Mouse (Mus musculus): ENCODE results near the gene Acvr1. TPM values are rescaled to one million over a fixed set of nuclear protein-coding genes. Genes with fewer than 3 reads are reported as not detected.

Acvr1 gene
- polyA plus RNA-seq, 1 experiment from 2014 or later: 4.2 TPM

DNA sequence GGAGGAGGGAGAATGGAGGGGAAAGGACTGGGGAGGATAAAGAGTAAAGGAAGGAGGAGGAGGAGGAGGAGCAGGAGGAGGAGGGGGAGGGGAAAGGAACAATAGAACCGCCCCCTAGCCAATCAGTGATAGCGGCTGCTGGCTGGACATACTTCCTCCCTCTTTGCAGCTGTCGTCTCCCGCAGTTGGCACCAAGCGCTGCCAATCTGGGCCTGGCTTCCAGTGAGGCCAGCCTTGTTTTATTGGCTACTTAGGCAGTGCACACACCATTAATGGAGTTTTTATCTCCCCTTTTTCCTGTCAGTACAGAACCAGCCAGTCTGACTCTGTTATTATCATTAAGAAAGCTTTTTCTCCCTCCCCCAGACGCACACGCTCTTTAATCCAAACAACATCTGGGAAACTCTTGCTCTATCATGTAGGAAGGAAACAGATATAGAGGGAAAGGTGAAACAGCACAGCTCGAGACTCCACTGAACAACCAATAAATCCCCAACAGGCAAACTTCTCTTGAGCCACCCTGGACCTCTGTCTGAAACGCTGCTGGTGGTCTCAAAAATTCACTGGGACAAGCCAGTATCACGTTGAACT, 34.6 kb downstream of the Acvr1 start:
- Histone ChIP-seq H3K27me3 (no peaks in the 10 kb centered on the region), H3K36me3 (peaks cover 2% of the 10 kb centered on the region; the same call in 1 of the 2 replicates), H3K4me2 (replicated peaks) (peak overlapping the region; percentile 45), H3K9ac (replicated peaks) (no peak overlapping the region), H3K4me1 (replicated peaks) (peaks cover 59% of the 10 kb centered on the region), H3K4me3 (replicated peaks) (peak overlapping the region; percentile 11), H3K9me3 (no peaks in the 10 kb centered on the region), H3K27ac (peak overlapping the region; percentile 74)
- ATAC-seq: peak; percentile 91
- 14% methylated on average over 10 of the region's 10 CpGs for WGBS

DNA sequence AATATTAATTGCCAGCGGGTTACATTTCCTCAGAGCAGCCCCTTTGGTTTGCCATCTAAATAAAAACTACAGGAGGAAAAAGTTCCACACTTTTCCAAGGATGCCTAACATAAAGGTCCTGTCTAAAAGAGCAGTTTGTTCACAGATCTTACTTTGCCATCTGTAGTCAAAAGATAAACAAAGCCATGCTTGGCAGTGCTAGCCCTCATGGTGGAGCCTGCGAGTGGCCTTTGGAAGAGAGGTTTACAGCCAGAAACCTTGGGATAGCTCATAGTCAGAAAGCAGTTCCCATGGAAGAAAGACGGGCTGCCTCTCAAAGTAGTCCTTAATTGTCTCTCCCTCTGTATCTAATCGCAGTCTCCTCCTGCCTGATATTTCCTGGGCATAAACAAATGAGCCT, 36.4 kb downstream of the Acvr1 start:
- no peak overlapping the region for H3K27ac ChIP-seq
- no peaks in the 10 kb centered on the region for H3K9me3 ChIP-seq
- H3K4me3 ChIP-seq (replicated peaks): no peak overlapping the region
- 77% methylated on average over 4 of the region's 4 CpGs for WGBS
- H3K4me1 ChIP-seq (replicated peaks): peaks cover 59% of the 10 kb centered on the region
- H3K9ac ChIP-seq (replicated peaks): no peak overlapping the region
- H3K36me3 ChIP-seq: no peaks in the 10 kb centered on the region
- H3K27me3 ChIP-seq: no peaks in the 10 kb centered on the region
- ATAC-seq: no peak
- no peak overlapping the region for H3K4me2 ChIP-seq (replicated peaks)

DNA sequence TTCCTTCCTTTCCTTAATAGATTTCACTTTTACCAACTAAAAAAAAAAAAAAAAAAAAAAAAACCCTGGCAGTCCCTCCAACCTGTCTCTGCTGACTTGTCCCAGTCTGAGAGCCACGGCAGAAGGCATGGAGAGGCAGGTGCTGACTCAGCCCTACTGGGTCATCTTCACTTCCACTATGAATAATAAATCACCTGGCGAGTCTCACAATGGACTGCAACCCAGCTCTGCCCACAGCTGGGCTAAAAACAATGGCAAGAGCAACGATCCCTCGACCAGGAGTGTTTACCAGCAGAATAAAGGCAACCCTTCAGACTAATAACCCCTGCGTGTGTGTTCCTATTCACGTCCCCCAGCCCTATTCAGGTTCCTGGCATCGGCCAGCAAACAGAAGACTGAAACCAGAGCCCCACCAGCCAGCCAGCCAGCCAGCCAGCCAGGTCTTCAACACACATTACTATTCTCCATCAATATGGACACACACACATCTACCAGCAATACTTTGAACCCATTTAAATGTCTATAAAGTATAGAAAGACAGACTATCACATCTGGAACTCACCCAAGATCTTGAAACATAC, 37.0 kb downstream of the Acvr1 start:
- no peak overlapping the region for H3K4me3 ChIP-seq (replicated peaks)
- peak overlapping the region; percentile 56 for H3K27ac ChIP-seq
- H3K9me3 ChIP-seq: no peaks in the 10 kb centered on the region
- H3K36me3 ChIP-seq: no peaks in the 10 kb centered on the region
- peak overlapping the region; percentile 5; the same call in 1 of the 2 replicates for H3K9ac ChIP-seq (replicated peaks)
- ATAC-seq: no peak
- H3K4me2 ChIP-seq (replicated peaks): no peak overlapping the region
- peaks cover 56% of the 10 kb centered on the region for H3K4me1 ChIP-seq (replicated peaks)
- H3K27me3 ChIP-seq: no peaks in the 10 kb centered on the region
- WGBS: 22% methylated on average over 7 of the region's 7 CpGs

DNA sequence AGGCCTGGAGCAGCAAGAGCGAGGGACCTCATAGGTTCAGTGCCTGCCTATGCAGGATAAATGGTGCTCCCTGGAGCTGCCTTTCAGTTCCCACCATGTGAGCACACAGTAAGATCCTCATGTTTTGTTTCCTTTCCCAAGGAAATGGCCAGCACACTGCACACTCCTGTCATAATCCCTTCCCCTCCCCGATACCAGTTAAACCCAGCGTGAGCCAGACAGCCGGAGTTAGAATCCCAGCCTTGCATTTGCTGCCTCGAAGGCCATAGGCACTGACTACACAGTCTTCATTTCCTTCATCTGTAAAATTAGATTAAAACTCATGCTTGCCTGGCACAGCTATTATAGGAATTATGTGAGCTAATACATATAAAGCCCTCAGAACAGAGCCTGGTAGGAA, 37.6 kb downstream of the Acvr1 start:
- no peak overlapping the region for H3K4me3 ChIP-seq (replicated peaks)
- H3K36me3 ChIP-seq: no peaks in the 10 kb centered on the region
- H3K9ac ChIP-seq (replicated peaks): 0 out of 2 replicates have a peak overlapping the region, but pooled peaks have one; percentile 5
- ATAC-seq: peak; percentile 16
- H3K4me1 ChIP-seq (replicated peaks): peaks cover 52% of the 10 kb centered on the region
- H3K27ac ChIP-seq: peak overlapping the region; percentile 46; the same call in 1 of the 2 replicates
- no peaks in the 10 kb centered on the region for H3K9me3 ChIP-seq
- no peaks in the 10 kb centered on the region for H3K27me3 ChIP-seq
- WGBS: 45% methylated on average over 5 of the region's 5 CpGs
- H3K4me2 ChIP-seq (replicated peaks): no peak overlapping the region

DNA sequence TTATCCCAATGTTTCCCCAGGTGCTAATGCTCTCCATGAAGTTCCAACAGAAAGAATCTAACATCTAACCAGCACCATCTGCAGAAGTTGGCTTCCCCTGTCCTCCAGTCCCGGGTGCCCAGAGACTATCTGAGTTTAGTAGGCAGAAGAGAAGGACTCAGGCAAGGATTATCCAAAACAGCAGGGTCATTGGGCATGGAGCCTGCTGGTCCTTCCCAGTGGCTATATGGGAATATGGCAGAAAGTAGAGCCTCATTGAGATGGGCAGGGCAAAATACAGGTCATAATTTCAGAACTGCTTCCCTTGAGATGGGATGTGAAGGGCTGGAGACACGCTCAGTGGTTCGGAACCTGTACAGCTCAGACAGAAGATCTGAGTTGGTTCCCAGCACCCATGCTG, 39.2 kb downstream of the Acvr1 start:
- no peak overlapping the region for H3K4me2 ChIP-seq (replicated peaks)
- 81% methylated on average over 3 of the region's 3 CpGs for WGBS

DNA sequence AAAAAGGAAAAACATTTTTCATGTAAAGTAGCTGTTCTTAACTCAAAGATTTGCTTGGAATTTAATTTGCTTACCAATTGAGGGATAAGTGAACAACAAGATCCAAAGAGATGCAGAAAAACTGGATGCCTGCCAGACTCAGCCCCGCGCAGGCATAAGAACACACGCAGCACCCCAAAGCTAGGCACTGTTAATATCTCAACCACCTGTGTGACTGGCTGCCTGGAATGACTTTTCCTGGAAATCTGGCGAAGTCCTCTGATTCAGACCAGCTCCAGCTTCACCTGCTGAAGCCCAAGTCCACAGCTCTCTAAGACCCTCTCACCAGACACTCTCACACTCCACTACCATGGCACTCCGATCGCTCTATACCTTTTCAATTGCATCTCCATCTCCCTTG, 42.6 kb downstream of the Acvr1 start:
- Histone ChIP-seq H3K9me3 (no peaks in the 10 kb centered on the region), H3K9ac (replicated peaks) (no peak overlapping the region), H3K27me3 (no peaks in the 10 kb centered on the region), H3K4me1 (replicated peaks) (peaks cover 17% of the 10 kb centered on the region), H3K36me3 (no peaks in the 10 kb centered on the region), H3K27ac (no peak overlapping the region), H3K4me2 (replicated peaks) (no peak overlapping the region), H3K4me3 (replicated peaks) (no peak overlapping the region)
- WGBS: 87% methylated on average over 6 of the region's 6 CpGs
- ATAC-seq: no peak

More for the DNA sequence above, 39.2 kb downstream of the Acvr1 start:
- Histone ChIP-seq H3K4me3 (replicated peaks) (no peak overlapping the region), H3K9ac (replicated peaks) (no peak overlapping the region), H3K4me1 (replicated peaks) (peaks cover 38% of the 10 kb centered on the region), H3K27ac (no peak overlapping the region), H3K9me3 (no peaks in the 10 kb centered on the region), H3K36me3 (no peaks in the 10 kb centered on the region), H3K27me3 (no peaks in the 10 kb centered on the region)
- no peak for ATAC-seq

DNA sequence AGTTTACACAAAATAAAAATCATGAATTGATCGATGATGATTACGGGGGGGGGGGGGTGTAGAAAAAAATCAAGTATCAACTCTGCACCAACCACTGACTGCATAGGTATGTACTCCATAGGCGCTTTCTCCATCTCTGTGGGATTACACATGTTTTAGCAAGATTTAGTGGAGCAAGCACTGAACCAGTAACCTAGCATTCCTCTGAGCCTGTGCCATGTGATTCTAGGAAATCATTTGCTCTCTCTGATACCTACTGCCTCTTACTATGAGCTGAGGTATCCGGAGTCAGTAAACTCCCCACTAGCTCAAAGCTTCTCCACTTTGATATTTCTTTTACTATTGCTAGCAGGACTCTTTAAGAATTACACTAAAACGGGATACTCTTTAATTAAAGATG, 43.1 kb downstream of the Acvr1 start:
- H3K4me2 ChIP-seq (replicated peaks): no peak overlapping the region
- H3K36me3 ChIP-seq: no peaks in the 10 kb centered on the region
- H3K9me3 ChIP-seq: no peaks in the 10 kb centered on the region
- WGBS: 90% methylated on average over 5 of the region's 5 CpGs
- ATAC-seq: no peak
- no peaks in the 10 kb centered on the region for H3K27me3 ChIP-seq
- H3K27ac ChIP-seq: no peak overlapping the region
- no peak overlapping the region for H3K4me3 ChIP-seq (replicated peaks)
- H3K9ac ChIP-seq (replicated peaks): no peak overlapping the region
- peaks cover 15% of the 10 kb centered on the region for H3K4me1 ChIP-seq (replicated peaks)

DNA sequence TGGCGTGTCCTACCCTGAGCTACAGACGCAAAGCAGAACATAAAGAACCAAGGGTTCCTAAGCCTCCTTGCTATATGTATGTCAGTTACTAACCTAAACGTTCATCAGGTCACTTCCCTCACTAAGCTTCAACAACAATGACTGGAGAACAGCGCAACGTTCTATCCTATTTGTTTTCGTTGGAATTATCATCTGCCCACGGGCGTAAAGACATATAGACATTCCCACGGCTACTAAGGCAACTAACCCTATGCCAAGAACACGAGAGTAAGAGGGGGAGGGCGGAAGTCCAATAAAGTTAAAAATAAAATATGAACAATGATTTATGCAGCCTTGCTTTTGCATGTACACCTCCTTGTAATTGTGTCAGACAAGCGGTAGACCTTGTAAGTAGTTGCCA, 43.9 kb downstream of the Acvr1 start:
- ATAC-seq: no peak
- H3K4me2 ChIP-seq (replicated peaks): no peak overlapping the region
- no peaks in the 10 kb centered on the region for H3K27me3 ChIP-seq
- peaks cover 11% of the 10 kb centered on the region for H3K4me1 ChIP-seq (replicated peaks)
- no peak overlapping the region for H3K27ac ChIP-seq
- no peaks in the 10 kb centered on the region for H3K36me3 ChIP-seq
- no peak overlapping the region for H3K9ac ChIP-seq (replicated peaks)
- 82% methylated on average over 12 of the region's 12 CpGs for WGBS
- no peak overlapping the region for H3K4me3 ChIP-seq (replicated peaks)
- H3K9me3 ChIP-seq: no peaks in the 10 kb centered on the region

DNA sequence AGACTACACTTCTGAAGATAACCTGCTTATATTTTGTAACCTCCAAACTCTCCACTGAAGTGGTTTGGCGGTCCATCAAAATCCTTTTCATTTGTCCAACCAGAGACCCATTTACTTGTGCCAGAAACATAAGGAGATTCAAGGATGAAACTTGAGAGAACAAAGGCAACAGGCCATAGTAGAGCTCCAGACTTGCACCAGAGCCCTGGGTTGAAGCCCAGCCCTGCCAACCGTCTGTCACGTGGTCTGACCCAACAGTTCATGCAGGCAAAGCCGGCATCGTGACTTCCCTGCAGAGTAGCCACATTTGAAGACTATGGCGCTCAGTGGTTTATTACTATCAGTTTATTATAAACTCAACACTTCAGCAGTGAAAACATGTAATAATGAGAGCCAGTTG, 45.3 kb downstream of the Acvr1 start:
- H3K4me3 ChIP-seq (replicated peaks): no peak overlapping the region
- H3K36me3 ChIP-seq: no peaks in the 10 kb centered on the region
- no peak overlapping the region for H3K4me2 ChIP-seq (replicated peaks)
- no peak overlapping the region for H3K9ac ChIP-seq (replicated peaks)
- H3K27me3 ChIP-seq: no peaks in the 10 kb centered on the region
- 90% methylated on average over 6 of the region's 6 CpGs for WGBS
- no peak for ATAC-seq
- H3K4me1 ChIP-seq (replicated peaks): peaks cover 11% of the 10 kb centered on the region
- H3K27ac ChIP-seq: no peak overlapping the region
- no peaks in the 10 kb centered on the region for H3K9me3 ChIP-seq

DNA sequence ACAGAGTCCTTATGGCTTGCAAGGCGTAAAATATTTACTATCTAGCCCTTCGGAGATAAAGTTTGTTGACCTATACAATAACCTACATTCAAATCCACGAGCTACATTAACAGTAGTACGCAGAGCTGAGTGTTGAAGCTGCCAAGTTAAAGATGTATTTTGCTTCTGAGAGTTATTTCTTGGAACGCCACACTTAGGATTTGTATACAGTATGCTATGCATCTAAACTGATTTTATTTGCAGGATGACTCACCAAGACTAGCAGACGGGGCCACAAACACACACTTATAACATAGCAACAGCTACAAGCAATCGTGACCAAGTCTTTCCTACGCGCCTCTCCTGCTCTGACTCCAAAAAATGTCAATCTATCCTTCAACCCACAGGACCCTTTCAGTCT, 46.2 kb downstream of the Acvr1 start:
- ATAC-seq: no peak
- no peaks in the 10 kb centered on the region for H3K9me3 ChIP-seq
- no peak overlapping the region for H3K9ac ChIP-seq (replicated peaks)
- no peak overlapping the region for H3K27ac ChIP-seq
- no peak overlapping the region for H3K4me3 ChIP-seq (replicated peaks)
- H3K27me3 ChIP-seq: no peaks in the 10 kb centered on the region
- H3K4me2 ChIP-seq (replicated peaks): no peak overlapping the region
- 96% methylated on average over 9 of the region's 9 CpGs for WGBS
- H3K36me3 ChIP-seq: no peaks in the 10 kb centered on the region
- peaks cover 16% of the 10 kb centered on the region for H3K4me1 ChIP-seq (replicated peaks)

DNA sequence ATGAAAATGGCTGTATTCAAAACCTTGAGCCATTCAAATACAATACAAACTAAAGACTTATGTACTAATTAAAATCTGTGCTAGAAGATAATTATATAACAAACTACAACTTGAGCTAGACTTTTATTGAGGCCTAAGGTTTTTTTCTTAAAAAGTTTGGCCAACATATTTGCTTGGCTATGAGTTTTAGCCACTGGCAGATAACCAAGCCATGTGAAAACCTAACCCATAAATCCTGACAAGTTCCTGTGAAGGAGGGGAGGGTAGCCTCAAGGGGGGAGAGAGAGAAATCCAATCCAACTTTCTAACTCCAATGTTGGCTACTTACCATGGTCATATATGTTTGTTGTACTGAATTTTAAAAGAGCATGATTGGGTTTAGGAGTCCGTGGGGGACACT, 48.4 kb downstream of the Acvr1 start:
- ATAC-seq: no peak
- Histone ChIP-seq H3K4me2 (replicated peaks) (no peak overlapping the region), H3K27ac (no peak overlapping the region), H3K9me3 (no peaks in the 10 kb centered on the region), H3K27me3 (no peaks in the 10 kb centered on the region), H3K4me3 (replicated peaks) (no peak overlapping the region), H3K4me1 (replicated peaks) (peaks cover 13% of the 10 kb centered on the region), H3K9ac (replicated peaks) (no peak overlapping the region), H3K36me3 (0 out of 2 replicates have a peak, but pooled peaks cover 3% of the 10 kb centered on the region)
- WGBS: 91% methylated on average over 1 of the region's 1 CpGs

DNA sequence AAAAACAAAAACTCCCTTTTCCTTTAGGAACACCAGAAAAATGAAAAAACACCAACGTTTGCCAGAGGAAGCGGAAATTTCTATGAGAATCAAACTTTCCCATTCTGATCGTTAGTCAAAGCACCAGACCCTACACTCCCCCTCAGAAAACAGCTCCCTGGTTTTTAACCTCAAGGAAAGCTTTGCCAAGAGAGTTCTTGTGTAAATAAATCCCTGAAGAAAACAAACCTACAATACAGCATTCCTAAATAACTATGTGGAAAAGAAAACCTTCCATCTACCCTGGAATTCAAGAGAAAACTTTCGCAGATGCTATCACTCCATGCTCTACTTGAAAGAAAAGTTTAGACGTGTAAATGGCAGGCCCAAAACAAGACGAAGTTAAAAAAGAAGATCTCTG, 50.0 kb downstream of the Acvr1 start:
- WGBS: 84% methylated on average over 6 of the region's 6 CpGs
- no peak overlapping the region for H3K9ac ChIP-seq (replicated peaks)
- no peak overlapping the region for H3K27ac ChIP-seq
- H3K4me2 ChIP-seq (replicated peaks): no peak overlapping the region
- ATAC-seq: no peak
- 0 out of 2 replicates have a peak, but pooled peaks cover 3% of the 10 kb centered on the region for H3K36me3 ChIP-seq
- H3K27me3 ChIP-seq: no peaks in the 10 kb centered on the region
- no peaks in the 10 kb centered on the region for H3K9me3 ChIP-seq
- H3K4me1 ChIP-seq (replicated peaks): peaks cover 5% of the 10 kb centered on the region
- H3K4me3 ChIP-seq (replicated peaks): no peak overlapping the region

DNA sequence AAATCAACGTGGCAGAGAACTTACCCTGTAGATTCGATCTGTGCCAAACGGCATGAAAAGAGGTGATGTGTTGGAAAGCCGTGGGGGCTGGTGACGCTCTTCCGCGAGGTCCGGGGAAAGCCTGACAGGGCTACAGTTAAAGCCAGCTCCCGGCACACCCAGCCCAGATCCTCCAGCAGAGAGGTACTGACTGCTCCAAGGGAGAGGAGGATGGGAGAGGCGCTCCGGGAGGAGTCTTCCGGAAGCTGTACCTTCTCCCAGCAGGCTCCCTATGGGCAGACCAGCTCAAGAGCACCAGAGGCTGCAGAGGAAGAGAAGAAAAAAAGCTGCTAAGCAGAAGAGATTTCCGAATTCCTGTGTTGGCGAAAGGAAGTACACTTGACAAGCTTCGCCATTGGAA, 51.0 kb downstream of the Acvr1 start:
- WGBS: 54% methylated on average over 15 of the region's 15 CpGs
- 0 out of 2 replicates have a peak, but pooled peaks cover 3% of the 10 kb centered on the region for H3K36me3 ChIP-seq
- H3K9me3 ChIP-seq: no peaks in the 10 kb centered on the region
- ATAC-seq: no peak
- no peak overlapping the region for H3K4me2 ChIP-seq (replicated peaks)
- H3K27me3 ChIP-seq: no peaks in the 10 kb centered on the region
- H3K27ac ChIP-seq: no peak overlapping the region; the same call in 1 of the 2 replicates
- H3K4me1 ChIP-seq (replicated peaks): peaks cover 5% of the 10 kb centered on the region
- no peak overlapping the region for H3K4me3 ChIP-seq (replicated peaks)
- no peak overlapping the region for H3K9ac ChIP-seq (replicated peaks)

Data from midbrain, embryonic 13.5 days (tissue).